Mouse (Mus musculus) limb, embryonic 12.5 days (tissue): Measurements from ENCODE around the gene Rbm18. TPM values are rescaled to one million over a fixed set of nuclear protein-coding genes. Genes with fewer than 3 reads are reported as not detected.

ENCODE experiments used
- ATAC-seq: fragments of 200-750 bp; cut with Nextera tagmentation; 2 replicates; pipeline ENCODE4 v1.8.0; 2017; ENCODE audit warnings: low read depth, moderate TSS enrichment; ENCODE audit not compliant: insufficient number of reproducible peaks, insufficient read depth, low FRiP score, low TSS enrichment
- H3K27ac ChIP-seq: fragments of 300-500 bp; sonication (generic); 2 replicates; pipeline ENCODE4 v1.5.1; 2016; ENCODE audit warnings: mild to moderate bottlenecking, moderate library complexity
- H3K27me3 ChIP-seq: fragments of 300-500 bp; sonication (generic); 2 replicates; pipeline ENCODE4 v1.6.1; 2016; ENCODE audit warnings: mild to moderate bottlenecking, moderate library complexity
- H3K36me3 ChIP-seq: fragments of 300-500 bp; sonication (generic); 2 replicates; pipeline ENCODE4 v1.6.1; 2016; ENCODE audit warnings: mild to moderate bottlenecking, moderate library complexity
- H3K4me1 ChIP-seq: fragments of 300-500 bp; sonication (generic); replicated peaks from 2 replicates; pipeline ENCODE4 v1.6.1; 2016
- H3K4me2 ChIP-seq: fragments of 300-500 bp; sonication (generic); 2 replicates; pipeline ENCODE4 v1.6.1; 2016; ENCODE audit warnings: mild to moderate bottlenecking, moderate library complexity
- H3K4me3 ChIP-seq: fragments of 300-500 bp; sonication (generic); replicated peaks from 2 replicates; pipeline ENCODE4 v1.5.1; 2016; ENCODE audit warnings: mild to moderate bottlenecking
- H3K9ac ChIP-seq: fragments of 300-500 bp; sonication (generic); replicated peaks from 2 replicates; pipeline ENCODE4 v1.6.1; 2016; ENCODE audit warnings: mild to moderate bottlenecking, moderate library complexity
- H3K9me3 ChIP-seq: fragments of 300-500 bp; sonication (generic); 2 replicates; pipeline ENCODE4 v1.6.1; 2016; ENCODE audit warnings: mild to moderate bottlenecking, moderate library complexity
- WGBS: fragments of 180-500 bp; shearing (Covaris S2); methylation state at CpG from one replicate; pipeline ENCODE4 v1.1.7; 2016; 5-methylcytosine and 5-hydroxymethylcytosine counted together
- polyA plus RNA-seq: library from polyadenylated mRNA; unstranded; fragments of >200 nt; fragmentation: Nextera tagmentation; extraction: Ambion mirVana; gene quantifications from 2 replicates; pipeline ENCODE4 v1.2.1, GENCODE M21; 2016

Rbm18 gene
- polyA plus RNA-seq, 1 experiment from 2014 or later, result 95.6 TPM

DNA sequence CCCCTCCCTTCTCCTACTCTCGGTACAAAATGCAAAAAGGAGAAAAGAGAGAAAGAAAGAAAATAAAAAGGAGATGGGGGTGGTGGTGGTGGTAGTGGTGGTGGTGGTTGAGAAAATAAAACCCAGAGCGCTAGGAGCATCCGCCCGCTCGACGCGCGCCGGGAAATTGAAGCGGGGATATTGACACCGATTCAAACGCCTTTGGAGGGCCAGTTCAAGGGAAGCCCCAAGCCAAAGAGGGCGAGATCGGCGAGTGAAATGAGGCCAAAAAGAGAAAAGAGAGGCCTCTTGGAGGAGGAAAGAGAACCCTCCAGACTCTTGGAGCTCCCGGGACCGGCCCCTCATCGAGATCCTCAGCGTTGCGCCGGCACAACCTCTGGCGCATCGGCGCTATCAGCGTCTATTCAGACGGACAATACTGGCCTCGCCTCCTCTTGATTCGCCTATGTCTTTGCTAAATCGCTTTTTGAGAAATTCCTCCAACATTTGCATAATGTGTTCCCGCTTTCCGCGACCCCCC, 32.1 kb downstream of the Rbm18 start:
- no peaks in the 10 kb centered on the region for H3K9me3 ChIP-seq
- no peak for ATAC-seq
- H3K27ac ChIP-seq, result no peak overlapping the region
- peak overlapping the region; percentile 40 for H3K4me3 ChIP-seq
- H3K4me2 ChIP-seq, result peak overlapping the region; percentile 68
- peaks cover 40% of the 10 kb centered on the region for H3K4me1 ChIP-seq
- under 1% methylated on average over 32 of the region's 32 CpGs for whole genome bisulfite sequencing
- 0 out of 2 replicates have a peak overlapping the region, but pooled peaks have one; percentile 31 for H3K9ac ChIP-seq
- H3K27me3 ChIP-seq, result peaks cover 100% of the 10 kb centered on the region
- no peaks in the 10 kb centered on the region for H3K36me3 ChIP-seq

DNA sequence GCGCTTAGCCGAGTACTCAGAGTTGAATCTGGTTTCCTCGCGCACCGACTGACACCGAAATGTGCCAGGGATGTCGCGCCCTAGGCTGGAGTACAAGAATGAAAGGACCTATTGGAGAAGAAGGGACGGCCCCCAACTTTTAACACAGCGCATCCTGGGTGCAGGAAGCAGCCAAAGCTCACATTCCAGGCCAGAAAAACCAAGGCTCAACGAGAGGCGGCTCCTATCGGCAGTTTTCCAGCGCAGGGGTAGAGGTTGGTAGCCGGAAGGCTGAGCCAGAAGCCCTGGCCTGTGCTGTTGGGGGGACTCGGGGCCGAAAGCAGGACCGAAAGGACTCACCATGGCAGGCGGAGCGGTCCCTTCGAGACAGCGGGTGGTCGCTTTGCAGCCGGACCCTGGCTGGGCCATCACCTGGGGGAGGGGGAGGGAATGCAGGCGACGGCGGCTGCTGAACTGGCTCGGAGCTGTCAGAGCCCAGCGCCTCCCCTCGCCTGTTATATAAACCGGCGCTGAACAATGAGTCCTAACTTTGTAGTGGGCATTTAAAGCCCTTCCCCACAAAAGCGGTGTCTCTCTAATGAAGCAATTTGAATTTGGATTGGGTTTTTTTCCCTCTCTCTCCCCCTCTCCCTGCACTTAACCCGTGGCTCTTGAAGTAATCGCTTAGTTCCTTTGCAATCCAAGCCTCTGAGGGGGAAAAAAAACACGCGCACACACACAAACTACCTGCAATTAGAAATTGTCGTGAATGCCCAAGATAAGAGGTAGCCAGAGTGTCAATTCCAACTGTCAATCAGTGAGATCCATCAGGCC, 32.8 kb downstream of the Rbm18 start:
- WGBS, result under 1% methylated on average over 38 of the region's 38 CpGs

DNA sequence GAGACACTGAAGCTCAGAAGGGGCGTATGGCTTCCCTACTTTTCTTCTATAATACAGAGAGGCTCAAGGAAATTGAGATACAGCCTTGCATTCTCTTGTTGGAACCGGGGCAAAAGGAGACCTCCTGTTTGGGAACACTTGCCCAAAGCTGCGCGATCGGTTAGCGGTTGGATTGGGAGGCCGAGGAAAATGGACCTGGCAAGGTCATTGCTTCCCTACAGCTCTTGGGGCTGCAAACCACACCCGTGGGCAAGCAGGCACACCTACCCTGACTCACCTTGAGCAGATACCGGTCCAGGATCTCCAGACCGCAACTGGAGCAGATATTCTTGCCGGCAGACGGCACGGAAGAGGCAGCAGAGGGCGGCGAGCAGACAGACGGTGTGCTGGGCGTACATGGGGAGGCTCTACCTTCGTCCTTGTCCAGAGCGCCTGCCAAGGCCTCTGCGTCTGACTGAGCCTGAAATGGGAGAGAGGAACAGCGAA, 33.5 kb downstream of the Rbm18 start:
- Histone ChIP-seq H3K9me3 (no peaks in the 10 kb centered on the region), H3K4me3 (peak overlapping the region; percentile 40), H3K4me2 (peak overlapping the region; percentile 68), H3K27ac (no peak overlapping the region), H3K36me3 (no peaks in the 10 kb centered on the region), H3K27me3 (peaks cover 100% of the 10 kb centered on the region), H3K9ac (0 out of 2 replicates have a peak overlapping the region, but pooled peaks have one; percentile 23), H3K4me1 (peaks cover 43% of the 10 kb centered on the region)
- WGBS, result 2% methylated on average over 21 of the region's 21 CpGs
- no peak for ATAC-seq

More for the DNA sequence above, 32.8 kb downstream of the Rbm18 start:
- Histone ChIP-seq H3K27ac (no peak overlapping the region), H3K4me3 (peak overlapping the region; percentile 40), H3K4me1 (peaks cover 40% of the 10 kb centered on the region), H3K4me2 (peak overlapping the region; percentile 68), H3K9ac (no peak overlapping the region; the same call in 1 of the 2 replicates), H3K9me3 (no peaks in the 10 kb centered on the region), H3K36me3 (no peaks in the 10 kb centered on the region), H3K27me3 (peaks cover 100% of the 10 kb centered on the region)
- ATAC-seq, result no peak

DNA sequence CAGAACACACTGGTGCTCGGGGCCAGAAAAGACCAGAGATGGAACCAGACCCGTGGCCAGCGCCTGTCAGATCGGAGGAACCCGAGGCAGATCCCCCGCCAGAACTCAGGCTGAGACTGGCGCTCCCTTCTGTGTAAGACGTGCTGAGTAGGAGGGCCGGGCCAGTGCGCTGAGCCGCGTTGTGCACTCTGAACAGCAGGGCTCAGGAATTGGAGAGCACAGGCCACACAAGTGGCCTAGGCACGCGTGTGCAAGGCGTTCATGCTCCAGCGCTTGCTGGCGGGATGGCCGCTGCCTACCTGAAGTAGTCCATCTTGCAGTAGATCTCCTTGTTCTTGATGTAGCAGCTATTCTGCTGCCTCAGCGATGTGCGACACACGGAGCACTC, 34.0 kb downstream of the Rbm18 start:
- WGBS, result 3% methylated on average over 21 of the region's 21 CpGs
- Histone ChIP-seq H3K9me3 (no peaks in the 10 kb centered on the region), H3K4me1 (peaks cover 44% of the 10 kb centered on the region), H3K4me3 (peak overlapping the region; percentile 40), H3K27ac (no peak overlapping the region), H3K27me3 (peaks cover 100% of the 10 kb centered on the region), H3K36me3 (no peaks in the 10 kb centered on the region), H3K9ac (0 out of 2 replicates have a peak overlapping the region, but pooled peaks have one; percentile 23), H3K4me2 (peak overlapping the region; percentile 68)
- ATAC-seq, result no peak

DNA sequence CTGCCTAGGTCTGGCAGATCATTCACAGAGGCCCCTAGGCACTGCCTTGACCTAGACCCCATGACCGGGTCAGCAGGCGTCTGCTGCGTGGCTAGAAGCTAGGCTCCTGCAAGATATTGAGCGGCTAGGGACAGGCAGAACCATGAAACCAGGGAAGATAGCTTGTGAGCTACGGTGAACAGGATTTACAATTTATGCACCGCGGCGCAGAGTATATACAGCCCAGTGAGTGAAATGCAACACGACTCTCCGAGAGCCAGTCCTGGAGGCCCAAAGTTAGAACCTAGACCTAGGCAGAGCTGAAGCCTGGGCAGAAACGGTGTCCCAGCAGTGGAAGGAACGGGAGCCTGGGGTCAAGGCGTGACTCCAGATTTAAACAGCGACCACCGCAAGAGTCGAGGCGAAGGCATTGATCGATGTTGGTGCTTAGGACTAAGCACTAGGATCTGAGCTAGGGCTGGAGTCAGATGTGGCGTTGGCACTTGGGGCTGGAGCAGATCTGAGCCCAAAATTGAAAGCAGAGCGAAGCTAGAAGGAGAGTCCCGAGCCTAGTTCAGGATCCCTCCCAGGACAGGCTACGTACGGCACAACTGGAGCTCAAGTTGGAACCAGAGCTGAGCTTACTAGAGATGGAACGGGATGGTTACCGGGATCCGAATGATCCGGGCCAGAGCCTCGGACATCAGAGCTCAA, 34.6 kb downstream of the Rbm18 start:
- H3K4me2 ChIP-seq, result peak overlapping the region; percentile 68
- 3% methylated on average over 28 of the region's 28 CpGs for WGBS
- no peak overlapping the region for H3K27ac ChIP-seq
- peak overlapping the region; percentile 40 for H3K4me3 ChIP-seq
- no peak for ATAC-seq
- no peak overlapping the region for H3K9ac ChIP-seq
- H3K27me3 ChIP-seq, result peaks cover 100% of the 10 kb centered on the region
- H3K4me1 ChIP-seq, result peaks cover 44% of the 10 kb centered on the region
- no peaks in the 10 kb centered on the region for H3K36me3 ChIP-seq
- H3K9me3 ChIP-seq, result no peaks in the 10 kb centered on the region

GRCm38 (mm10) chr2:36099739-36100138, 36.8 kb downstream of the Rbm18 start:
- H3K4me1 ChIP-seq, result peaks cover 34% of the 10 kb centered on the region
- H3K36me3 ChIP-seq, result no peaks in the 10 kb centered on the region
- no peak for ATAC-seq
- H3K4me3 ChIP-seq, result no peak overlapping the region
- H3K4me2 ChIP-seq, result no peak overlapping the region
- WGBS, result 9% methylated on average over 6 of the region's 6 CpGs
- peaks cover 100% of the 10 kb centered on the region for H3K27me3 ChIP-seq
- H3K27ac ChIP-seq, result no peak overlapping the region
- H3K9me3 ChIP-seq, result no peaks in the 10 kb centered on the region
- H3K9ac ChIP-seq, result no peak overlapping the region

GRCm38 (mm10) chr2:36098021-36098420, 38.6 kb downstream of the Rbm18 start:
- Histone ChIP-seq H3K4me1 (peaks cover 17% of the 10 kb centered on the region), H3K9ac (no peak overlapping the region), H3K9me3 (no peaks in the 10 kb centered on the region), H3K36me3 (no peaks in the 10 kb centered on the region), H3K4me3 (no peak overlapping the region), H3K27me3 (peaks cover 100% of the 10 kb centered on the region), H3K27ac (no peak overlapping the region), H3K4me2 (no peak overlapping the region)
- WGBS, result 1% methylated on average over 5 of the region's 5 CpGs
- no peak for ATAC-seq

- H3K4me2 ChIP-seq, result no peak overlapping the region
- WGBS, result 3% methylated on average over 18 of the region's 18 CpGs
- peaks cover 100% of the 10 kb centered on the region for H3K27me3 ChIP-seq
- no peak overlapping the region for H3K27ac ChIP-seq
- H3K4me1 ChIP-seq, result peaks cover 9% of the 10 kb centered on the region
- H3K9me3 ChIP-seq, result no peaks in the 10 kb centered on the region
- ATAC-seq, result no peak
- H3K9ac ChIP-seq, result no peak overlapping the region
- H3K36me3 ChIP-seq, result no peaks in the 10 kb centered on the region
- H3K4me3 ChIP-seq, result no peak overlapping the region
Observed at GRCm38 (mm10) chr2:36097129-36097815, 39.3 kb downstream of the Rbm18 start.

DNA sequence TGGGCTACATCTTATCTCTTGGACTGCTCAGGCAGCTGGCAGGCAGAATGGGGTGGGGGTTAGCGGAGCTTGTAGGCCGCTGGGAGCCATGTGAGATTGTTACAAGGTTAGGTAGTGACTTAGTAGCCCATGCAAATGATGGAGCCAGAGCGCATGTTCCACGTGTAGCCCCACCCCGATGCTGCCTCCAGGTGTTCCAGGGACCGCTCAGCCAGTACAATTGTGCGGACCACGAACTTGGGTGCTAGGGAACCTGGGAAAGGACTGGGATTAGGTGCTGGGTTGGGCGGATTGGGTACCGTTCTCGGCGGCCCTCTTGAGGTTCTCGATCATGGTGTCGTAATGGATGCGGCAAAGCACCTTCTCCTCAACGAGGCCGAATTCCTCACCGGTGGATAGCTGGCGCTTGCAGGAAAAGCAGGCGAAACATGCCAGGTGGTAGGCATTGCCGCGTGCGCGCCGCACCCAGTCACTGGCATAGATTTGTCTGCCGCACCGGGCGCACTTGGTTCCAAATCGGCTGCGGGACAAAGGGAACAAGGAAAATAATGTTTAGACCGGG, 42.6 kb downstream of the Rbm18 start:
- Histone ChIP-seq H3K27me3 (peaks cover 100% of the 10 kb centered on the region), H3K4me3 (peak overlapping the region; percentile 23), H3K27ac (no peak overlapping the region), H3K4me1 (peaks cover 15% of the 10 kb centered on the region), H3K36me3 (no peaks in the 10 kb centered on the region), H3K4me2 (no peak overlapping the region), H3K9me3 (no peaks in the 10 kb centered on the region), H3K9ac (no peak overlapping the region)
- WGBS, result 3% methylated on average over 31 of the region's 31 CpGs
- ATAC-seq, result no peak

DNA sequence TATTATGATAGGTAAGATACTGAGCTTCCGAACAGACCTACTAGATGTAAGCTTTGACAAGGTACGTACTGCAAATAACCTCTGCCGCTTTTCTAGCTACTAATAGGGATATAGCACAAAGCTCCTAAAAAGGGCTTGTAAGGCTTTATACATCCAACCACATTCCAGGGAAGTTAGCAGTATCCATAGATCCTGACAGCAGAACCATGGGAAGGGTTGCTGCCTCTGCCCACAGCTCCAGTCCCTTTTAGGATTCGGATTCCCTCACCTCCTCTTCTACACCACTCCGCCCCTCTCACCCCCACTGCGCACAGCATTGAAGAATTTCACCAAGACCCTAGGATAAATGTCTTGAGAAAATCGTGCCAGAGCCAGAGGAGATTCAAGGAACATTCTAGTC, 43.3 kb downstream of the Rbm18 start:
- no peaks in the 10 kb centered on the region for H3K9me3 ChIP-seq
- no peak overlapping the region for H3K9ac ChIP-seq
- no peak for ATAC-seq
- no peak overlapping the region for H3K4me2 ChIP-seq
- H3K4me1 ChIP-seq, result peaks cover 14% of the 10 kb centered on the region
- no peak overlapping the region for H3K4me3 ChIP-seq
- 15% methylated on average over 7 of the region's 7 CpGs for WGBS
- H3K27ac ChIP-seq, result no peak overlapping the region
- peaks cover 99% of the 10 kb centered on the region for H3K27me3 ChIP-seq
- no peaks in the 10 kb centered on the region for H3K36me3 ChIP-seq
